Mouse (Mus musculus) ovary, postnatal 36 days (tissue): ENCODE results near the gene Btbd8.

Experiments used
- DNase-seq: peaks from one replicate; pipeline ENCODE4 v3.0.0; 2022; ENCODE audit warnings: low spot score, mixed read lengths

Gene Btbd8

DNA sequence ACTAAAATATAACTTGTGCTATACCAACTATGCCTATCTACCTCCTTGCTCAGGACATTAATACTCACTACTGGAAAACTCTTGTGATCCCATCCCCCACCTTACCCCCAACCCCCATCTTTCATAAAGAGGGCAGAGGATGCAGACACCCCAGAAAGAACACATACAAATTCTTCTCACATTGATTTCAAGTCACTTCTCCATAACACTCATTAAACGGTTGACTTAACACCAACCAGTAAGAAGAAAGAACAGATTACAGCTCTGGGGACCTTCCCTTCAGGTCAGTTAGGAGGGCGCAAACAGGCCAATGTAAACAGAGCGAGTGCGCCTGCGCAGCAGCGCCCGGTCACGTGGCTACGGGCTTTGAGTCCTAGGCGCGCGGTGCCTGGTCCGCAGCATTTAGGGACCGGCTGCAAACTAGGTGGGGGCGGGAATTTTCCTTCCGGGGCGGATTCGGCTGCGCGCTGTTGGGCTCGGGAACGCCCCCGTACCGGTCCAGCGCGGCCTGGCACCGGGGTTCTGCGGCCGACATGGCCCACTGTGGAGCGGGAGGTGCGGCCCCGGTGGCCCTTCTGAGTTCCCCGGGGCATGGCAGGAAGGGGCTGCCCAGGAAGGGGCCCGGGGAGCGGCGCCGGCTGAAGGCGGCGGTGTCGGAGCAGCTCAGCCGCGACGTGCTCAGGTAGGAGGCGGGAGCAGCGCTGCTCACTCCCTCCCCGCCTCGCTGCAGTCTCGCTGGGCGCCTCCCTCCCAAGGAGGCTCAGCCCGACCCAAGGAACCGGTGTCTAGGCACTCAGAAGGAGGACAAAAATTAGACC lies at the start of gene Btbd8:
Btbd8 (plus strand) TSS at position 534 of the 818 bp plus-strand sequence.
- DNase-seq: peak; percentile 94

- no peak for DNase-seq
Observed at GRCm38 (mm10) chr5:107389373-107389772, 48.4 kb upstream of the Btbd8 start.

DNA sequence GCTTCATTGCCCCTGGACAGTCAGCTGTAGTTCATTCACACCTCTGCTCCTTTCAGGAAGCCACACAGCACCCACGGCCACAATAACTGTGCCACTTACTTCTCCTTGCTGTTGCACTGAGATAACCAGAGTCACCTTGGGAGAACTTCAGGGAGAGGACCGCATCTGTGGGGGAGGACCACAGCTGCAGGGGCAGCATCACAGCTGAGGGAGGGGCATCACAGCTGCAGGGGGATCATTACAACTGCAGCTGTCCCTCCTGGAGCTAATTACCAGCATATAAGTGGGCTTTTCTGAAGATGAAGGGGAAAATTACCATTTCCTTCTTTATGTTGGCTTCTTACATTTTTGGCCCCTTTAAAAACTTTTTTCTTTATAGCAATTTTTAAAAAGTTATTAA lies 43.4 kb upstream of the Btbd8 start:
- no peak for DNase-seq

DNA sequence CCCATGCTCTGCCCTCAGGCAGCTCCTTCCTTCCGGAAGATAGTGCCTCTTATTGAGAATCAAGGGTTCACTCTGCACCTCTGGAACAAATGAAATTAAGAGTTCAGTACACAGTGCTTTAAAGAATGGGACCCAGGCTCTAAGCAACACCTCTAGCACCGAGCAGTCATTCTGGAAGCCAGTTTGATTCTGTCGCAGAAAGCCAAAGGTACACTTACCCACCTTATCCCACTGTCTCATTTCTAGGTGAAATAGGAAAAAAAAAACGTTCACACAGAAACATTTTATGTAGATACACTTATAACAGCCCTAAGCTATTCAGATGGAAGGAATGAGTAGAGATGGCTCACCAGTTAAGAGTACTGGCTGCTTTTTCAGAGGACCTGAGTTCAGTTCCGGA lies 35.4 kb upstream of the Btbd8 start, which contains the start of gene Ephx4:
Ephx4 (plus strand) TSS at position 301 of the 400 bp plus-strand sequence.
- no peak for DNase-seq

GRCm38 (mm10) chr5:107403011-107403946 lies 34.5 kb upstream of the Btbd8 start:
- peak; percentile 35 for DNase-seq

GRCm38 (mm10) chr5:107403947-107404684 lies 33.7 kb upstream of the Btbd8 start:
- no peak for DNase-seq

DNA sequence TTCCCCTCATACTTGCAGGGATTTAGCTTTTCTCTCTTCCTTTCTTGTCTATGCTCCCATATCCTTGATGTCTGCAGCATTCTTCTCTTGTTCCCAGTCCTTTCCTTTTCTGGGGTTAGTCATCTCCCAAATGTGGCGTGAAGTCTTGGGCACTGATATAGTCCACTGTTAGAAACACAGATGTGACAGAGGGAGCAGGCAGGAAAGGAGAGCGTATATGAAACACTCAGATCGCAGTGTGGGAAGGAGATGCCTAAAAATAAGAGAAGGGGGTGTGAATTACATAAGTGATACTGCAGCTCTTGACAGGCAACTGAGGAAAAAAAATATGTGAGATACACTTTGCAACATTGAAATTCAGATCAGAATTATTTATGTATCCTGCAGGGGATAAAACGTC lies 32.4 kb upstream of the Btbd8 start:
- DNase-seq: no peak

GRCm38 (mm10) chr5:107410305-107410704 lies 27.5 kb upstream of the Btbd8 start:
- DNase-seq: no peak

GRCm38 (mm10) chr5:107411326-107411725 lies 26.5 kb upstream of the Btbd8 start:
- no peak for DNase-seq

- DNase-seq: no peak
Observed at GRCm38 (mm10) chr5:107412285-107412684, 25.5 kb upstream of the Btbd8 start.

- no peak for DNase-seq
Observed at GRCm38 (mm10) chr5:107415098-107415497, 22.7 kb upstream of the Btbd8 start.

GRCm38 (mm10) chr5:107421676-107422075 lies 16.1 kb upstream of the Btbd8 start:
- no peak for DNase-seq

DNA sequence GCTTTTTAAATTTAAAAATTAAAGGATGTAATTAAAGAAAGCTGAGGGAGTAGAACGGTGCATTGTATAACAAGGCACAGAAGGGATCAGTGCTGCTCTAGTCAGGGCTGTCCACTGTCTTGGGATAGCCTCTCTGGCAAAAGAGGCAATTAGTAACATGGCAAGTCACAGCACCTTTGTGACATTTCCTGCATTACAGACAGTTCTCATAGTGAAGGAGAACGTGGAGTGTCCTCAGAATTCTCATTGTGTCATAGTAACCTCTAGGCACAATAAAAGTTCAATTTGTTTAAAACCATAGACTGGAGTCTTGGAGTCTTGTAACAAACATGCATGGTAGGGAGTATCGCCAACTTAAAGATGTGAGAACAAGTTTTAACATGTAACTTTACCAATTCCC lies 6.5 kb upstream of the Btbd8 start, which contains the start of gene Lpcat2b:
Lpcat2b (plus strand) TSS at position 301 of the 400 bp plus-strand sequence.
- DNase-seq: no peak

DNA sequence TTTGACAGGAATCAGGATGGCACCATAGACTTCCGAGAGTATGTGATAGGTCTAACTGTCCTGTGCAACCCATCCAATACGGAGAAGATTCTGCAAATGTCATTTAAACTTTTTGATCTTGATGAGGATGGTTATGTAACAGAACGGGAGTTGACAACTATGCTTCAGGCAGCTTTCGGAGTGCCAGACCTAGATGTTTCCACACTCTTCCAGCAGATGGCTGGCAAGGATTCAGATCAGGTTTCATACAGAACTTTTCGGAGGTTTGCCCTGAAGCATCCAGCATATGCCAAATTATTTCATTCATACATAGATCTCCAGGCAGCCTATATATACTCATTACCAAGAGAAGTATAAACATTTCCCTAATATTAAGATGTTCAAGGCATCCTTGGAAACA lies 3.8 kb upstream of the Btbd8 start:
- DNase-seq: no peak

DNA sequence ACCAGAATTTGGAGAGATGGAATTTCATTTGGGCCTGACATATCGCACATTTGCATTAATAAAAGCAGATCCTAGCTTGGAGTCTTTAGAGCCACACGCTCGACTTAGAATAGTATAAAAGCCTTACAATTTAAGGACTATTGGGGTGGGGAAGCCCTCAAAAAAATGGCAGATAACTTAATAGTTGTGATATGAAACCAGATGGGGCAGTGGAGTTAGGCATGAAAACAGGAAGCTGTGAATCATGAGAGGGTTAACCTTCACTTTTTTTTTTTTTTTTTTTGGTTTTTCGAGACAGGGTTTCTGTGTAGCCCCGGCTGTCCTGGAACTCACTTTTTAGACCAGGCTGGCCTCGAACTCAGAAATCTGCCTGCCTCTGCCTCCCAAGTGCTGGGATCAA lies 1.6 kb upstream of the Btbd8 start:
- no peak for DNase-seq

DNA sequence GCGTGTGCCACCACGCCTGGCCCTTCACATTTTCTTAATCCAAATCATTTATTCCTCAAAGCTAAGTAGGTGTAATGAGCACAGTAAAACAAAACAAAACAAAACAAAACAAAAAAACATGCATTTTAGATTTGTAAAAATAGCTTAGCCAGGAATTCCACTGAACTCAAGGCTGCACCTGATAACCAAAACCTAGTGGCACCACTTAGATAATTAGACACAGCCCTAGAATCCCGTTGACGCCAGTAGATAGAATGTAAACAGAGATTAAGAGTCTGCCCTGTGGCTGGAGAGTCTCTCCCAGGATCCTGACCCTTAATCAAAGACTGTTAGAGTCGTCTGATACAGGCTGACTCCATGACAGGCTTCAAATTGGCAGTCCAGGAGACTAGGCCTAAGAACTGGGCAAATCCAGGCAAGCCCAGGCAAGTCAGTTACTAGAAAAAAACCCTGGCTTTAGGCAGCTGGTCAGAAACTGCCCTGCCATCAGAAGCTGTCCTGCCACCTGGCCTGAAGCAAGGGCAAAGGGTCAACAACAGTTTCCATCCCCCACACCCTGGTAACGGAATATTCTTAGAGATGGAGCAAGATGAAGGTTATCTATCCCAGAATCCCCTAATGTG lies 1.1 kb upstream of the Btbd8 start:
- DNase-seq: no peak

DNA sequence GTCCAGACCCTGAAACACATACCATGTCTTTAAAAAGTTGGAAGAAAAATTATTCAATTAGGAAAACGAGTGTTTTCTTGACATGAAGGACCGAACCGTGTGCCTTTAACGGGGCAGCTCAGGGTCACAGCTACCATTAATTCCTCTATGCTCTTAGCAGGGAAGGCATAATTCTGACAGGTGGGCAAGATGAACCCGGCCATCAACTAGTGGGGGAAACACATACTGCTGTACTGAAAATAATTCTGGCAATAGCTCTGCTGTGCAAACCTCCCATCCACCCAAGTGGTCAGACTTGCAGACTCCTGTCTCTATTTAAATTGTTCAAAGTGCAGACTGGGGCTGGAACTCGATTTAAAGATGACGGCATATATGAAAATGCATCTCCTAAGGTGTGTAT lies 556 bp downstream of the Btbd8 start:
- DNase-seq: no peak

DNA sequence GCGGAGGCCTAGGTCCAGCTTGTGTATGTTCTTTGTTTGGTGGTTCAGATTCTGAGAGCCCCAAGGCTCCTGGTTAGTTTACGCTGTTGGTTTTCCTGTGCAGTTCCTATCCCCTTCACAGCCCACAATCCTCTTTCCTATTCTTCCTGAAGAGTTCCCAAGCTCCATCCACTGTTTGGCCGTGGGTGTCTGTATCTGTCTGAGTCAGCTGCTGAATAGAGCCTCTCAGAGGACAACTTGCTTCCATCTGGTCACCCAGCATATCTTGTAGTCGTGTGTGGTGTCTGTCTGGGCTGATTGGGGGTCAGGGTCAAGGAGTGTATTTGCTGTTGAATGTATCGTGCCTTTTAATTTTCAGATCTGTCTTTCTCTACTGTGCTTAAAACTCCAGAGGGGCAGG lies 4.1 kb downstream of the Btbd8 start:
- no peak for DNase-seq

GRCm38 (mm10) chr5:107444251-107444650 lies 6.5 kb downstream of the Btbd8 start:
- no peak for DNase-seq

DNA sequence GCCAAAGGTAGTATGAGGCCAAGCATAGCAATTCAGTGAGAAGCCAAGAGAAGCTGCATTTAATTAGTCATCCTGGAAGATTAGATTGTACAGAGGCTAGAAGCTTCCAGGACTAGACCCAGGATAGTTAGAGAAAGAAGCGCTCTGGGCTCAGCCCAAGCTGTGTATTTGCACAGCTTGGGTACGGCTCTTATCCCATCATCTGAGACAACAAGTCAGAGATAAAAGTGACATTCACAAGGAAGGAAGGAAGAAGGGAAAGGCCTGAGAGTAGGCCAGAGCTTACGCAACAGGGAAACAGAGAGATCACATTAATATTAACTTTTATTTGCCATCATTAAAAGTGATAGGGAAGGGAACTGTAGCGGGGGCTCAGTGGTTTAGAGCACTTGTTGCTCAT lies 10.2 kb downstream of the Btbd8 start:
- DNase-seq: no peak

- no peak for DNase-seq
Observed at GRCm38 (mm10) chr5:107448784-107449183, 11.0 kb downstream of the Btbd8 start.

DNA sequence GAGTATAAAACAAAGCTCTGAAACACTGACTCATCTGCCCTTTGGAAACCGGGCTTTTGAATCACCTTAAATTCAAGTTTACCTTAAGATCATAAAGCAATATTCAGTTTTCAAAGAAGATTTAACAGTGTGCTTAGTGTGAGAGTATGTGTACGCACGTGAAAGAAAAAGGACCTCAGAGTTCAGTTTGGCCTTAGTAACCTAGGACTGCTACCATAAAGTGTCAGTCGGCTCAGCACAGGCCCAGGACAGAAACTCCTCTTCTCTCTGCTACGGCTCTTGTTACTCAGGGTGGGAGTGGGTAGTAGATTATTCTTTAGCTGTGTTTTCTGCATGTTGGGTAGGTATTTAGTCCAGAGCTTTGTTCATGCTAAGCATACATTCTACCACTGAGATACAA lies 11.8 kb downstream of the Btbd8 start:
- DNase-seq: no peak
